Mouse (Mus musculus): Measurements from ENCODE around the gene Prtn3.

DNA sequence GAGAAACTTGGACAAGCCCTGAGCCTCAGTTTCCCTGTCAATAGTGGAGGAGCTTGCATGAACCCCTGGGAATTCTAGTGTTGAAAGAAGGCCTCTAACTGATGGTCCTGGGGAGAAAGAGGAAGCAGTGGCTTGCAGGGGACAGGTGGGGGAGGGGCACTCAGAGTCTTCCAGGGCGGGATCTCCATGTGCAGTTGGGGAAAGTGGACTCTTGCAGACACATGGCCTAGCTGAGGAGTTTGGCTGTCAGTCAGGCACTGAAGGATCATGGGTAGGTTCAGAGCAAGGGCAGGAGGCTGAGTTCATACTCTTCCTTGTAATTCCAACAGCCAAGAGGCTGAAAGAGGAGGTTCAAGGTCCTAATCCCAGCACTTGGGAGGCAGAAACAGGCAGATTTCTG lies 2.9 kb downstream of the Prtn3 start:
- TF ChIP-seq MAFK (IDR thresholded peaks at IDR 0.05; ENCODE audit: insufficient read depth, low read depth, low read length) (no peak), HCFC1 (IDR thresholded peaks at IDR 0.05; ENCODE audit: borderline replicate concordance, insufficient read depth, low read length) (no peak), ZNF384 (IDR thresholded peaks at IDR 0.05; ENCODE audit: low read depth, low read length) (no peak)

Data from ES-E14 (cell line).